Mouse (Mus musculus): ENCODE measurements around the gene Prr15l. TPM values are rescaled to one million over a fixed set of nuclear protein-coding genes. Genes with fewer than 3 reads are reported as not detected.

The Prr15l gene
- polyA plus RNA-seq, 1 experiment from 2014 or later, result 2.4 TPM

DNA sequence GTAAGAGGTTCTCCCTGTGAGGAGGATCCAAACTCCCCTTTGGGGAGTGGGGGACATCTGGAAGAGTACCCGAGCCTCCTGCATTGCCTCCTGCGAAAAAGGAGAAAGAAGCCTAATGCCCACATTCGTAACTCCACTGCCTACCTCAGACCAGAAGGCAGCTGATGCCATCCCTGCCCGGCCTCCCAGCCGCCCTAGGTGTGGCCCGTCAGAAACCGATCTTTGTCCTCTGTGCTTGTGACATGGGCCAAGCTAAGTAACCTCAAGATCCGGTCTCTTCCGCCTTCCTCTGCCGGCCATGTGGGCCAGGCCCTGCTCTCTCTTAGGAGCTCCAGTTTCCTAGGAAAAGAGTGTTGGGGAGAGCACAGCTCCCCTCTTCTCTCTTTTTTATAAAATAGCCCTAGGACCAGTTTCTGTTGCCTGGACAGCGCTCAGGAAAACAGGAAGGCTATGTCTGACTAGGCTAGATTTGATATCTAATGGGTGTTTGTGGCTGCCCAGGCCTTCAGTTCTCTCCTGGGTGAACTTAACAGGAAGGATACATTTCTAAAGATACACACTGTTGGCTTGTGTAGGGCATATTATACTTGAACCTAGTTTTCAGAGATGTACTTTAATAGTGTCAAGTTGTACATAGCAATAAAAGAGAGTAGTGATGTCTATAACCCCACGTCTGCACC lies 2.3 kb upstream of the Prr15l start:
- Histone ChIP-seq H3K4me2 (peak overlapping the region; percentile 35), H3K4me1 (peaks cover 72% of the 10 kb centered on the region), H3K9ac (peak overlapping the region; percentile 61), H3K27me3 (replicated peaks) (peaks cover 25% of the 10 kb centered on the region), H3K9me3 (replicated peaks) (no peaks in the 10 kb centered on the region), H3K36me3 (no peaks in the 10 kb centered on the region), H3K27ac (peak overlapping the region; percentile 95), H3K4me3 (no peak overlapping the region)
- peak; percentile 44; the same call in 1 of the 2 replicates for ATAC-seq
- 50% methylated on average over 12 of the region's 12 CpGs for whole genome bisulfite sequencing (ENCODE audit: insufficient replicate concordance)

DNA sequence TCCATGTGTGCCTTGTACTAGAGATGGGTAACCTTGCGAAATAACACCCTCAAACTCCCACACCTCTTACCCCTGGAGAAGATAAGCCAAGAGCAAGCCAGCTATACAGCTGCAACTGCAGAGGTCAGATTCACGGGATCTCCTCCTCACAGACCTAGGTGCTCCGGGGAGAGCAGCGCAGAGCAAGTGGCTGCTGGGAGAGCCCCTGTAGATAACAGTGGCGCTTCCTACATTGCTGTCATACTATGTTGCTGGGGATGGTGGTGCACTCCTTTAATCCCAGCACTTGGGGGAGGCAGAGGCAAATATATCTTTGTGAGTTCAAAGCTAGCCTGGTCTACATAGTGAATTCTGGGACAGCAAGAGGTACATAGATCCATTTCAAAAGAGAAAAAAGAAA lies 1.3 kb upstream of the Prr15l start:
- Histone ChIP-seq H3K4me1 (peaks cover 78% of the 10 kb centered on the region), H3K9ac (0 out of 2 replicates have a peak overlapping the region, but pooled peaks have one; percentile 61), H3K4me2 (peak overlapping the region; percentile 35), H3K27ac (peak overlapping the region; percentile 95), H3K27me3 (replicated peaks) (peaks cover 19% of the 10 kb centered on the region), H3K9me3 (replicated peaks) (no peaks in the 10 kb centered on the region), H3K36me3 (no peaks in the 10 kb centered on the region), H3K4me3 (no peak overlapping the region)
- 23% methylated on average over 5 of the region's 5 CpGs for WGBS (ENCODE audit: insufficient replicate concordance)
- peak; percentile 92 for ATAC-seq

DNA sequence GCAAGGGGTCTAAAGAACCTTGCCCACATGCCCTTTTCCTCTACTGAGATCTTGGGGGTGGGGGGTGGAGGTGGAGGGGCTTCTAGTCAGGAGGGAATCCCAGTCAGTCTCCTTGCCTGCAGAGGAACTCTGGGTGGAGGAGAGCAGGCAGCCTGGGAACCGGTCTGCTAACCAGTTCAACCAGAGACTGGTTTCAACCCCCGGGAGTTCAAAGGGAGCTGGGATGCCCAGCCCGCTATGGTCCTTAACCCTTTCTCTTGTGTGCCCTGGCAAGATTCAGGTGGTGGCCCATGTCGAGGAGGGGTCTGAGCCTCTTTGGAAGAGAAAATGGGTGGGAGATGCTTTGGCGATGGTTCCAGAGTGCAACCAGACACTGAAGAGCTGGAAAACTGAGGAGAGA lies 787 bp downstream of the Prr15l start:
- 46% methylated on average over 5 of the region's 5 CpGs for WGBS (ENCODE audit: insufficient replicate concordance)
- Histone ChIP-seq H3K4me3 (no peak overlapping the region), H3K27me3 (replicated peaks) (peaks cover 15% of the 10 kb centered on the region), H3K4me2 (peak overlapping the region; percentile 50), H3K4me1 (peaks cover 97% of the 10 kb centered on the region), H3K9me3 (replicated peaks) (no peaks in the 10 kb centered on the region), H3K9ac (peak overlapping the region; percentile 49), H3K36me3 (no peaks in the 10 kb centered on the region), H3K27ac (peak overlapping the region; percentile 95; the same call in 1 of the 2 replicates)
- ATAC-seq, result no peak

- Histone ChIP-seq H3K4me1 (peaks cover 97% of the 10 kb centered on the region), H3K27ac (peak overlapping the region; percentile 95), H3K4me2 (peak overlapping the region; percentile 50), H3K27me3 (replicated peaks) (peaks cover 15% of the 10 kb centered on the region), H3K9me3 (replicated peaks) (no peaks in the 10 kb centered on the region), H3K4me3 (no peak overlapping the region), H3K36me3 (no peaks in the 10 kb centered on the region), H3K9ac (peak overlapping the region; percentile 54)
- whole genome bisulfite sequencing (ENCODE audit: insufficient replicate concordance), result 43% methylated on average over 13 of the region's 13 CpGs
- ATAC-seq, result no peak
These were observed 1.3 kb downstream of the Prr15l start for GRCm38 (mm10) chr11:96929096-96929765.

- Histone ChIP-seq H3K27ac (peak overlapping the region; percentile 95), H3K4me3 (no peak overlapping the region), H3K27me3 (replicated peaks) (peaks cover 15% of the 10 kb centered on the region), H3K36me3 (no peaks in the 10 kb centered on the region), H3K4me1 (peaks cover 97% of the 10 kb centered on the region), H3K9ac (peak overlapping the region; percentile 54), H3K4me2 (peak overlapping the region; percentile 50), H3K9me3 (replicated peaks) (no peaks in the 10 kb centered on the region)
- ATAC-seq, result peak; percentile 59
- 29% methylated on average over 9 of the region's 9 CpGs for WGBS (ENCODE audit: insufficient replicate concordance)
These were observed 1.9 kb downstream of the Prr15l start for GRCm38 (mm10) chr11:96929766-96930331.

GRCm38 (mm10) chr11:96931327-96932062 lies 3.6 kb downstream of the Prr15l start:
- H3K9me3 ChIP-seq (replicated peaks), result no peaks in the 10 kb centered on the region
- H3K4me3 ChIP-seq, result no peak overlapping the region
- 60% methylated on average over 8 of the region's 8 CpGs for WGBS (ENCODE audit: insufficient replicate concordance)
- H3K36me3 ChIP-seq, result peaks cover 15% of the 10 kb centered on the region
- H3K9ac ChIP-seq, result peak overlapping the region; percentile 12; the same call in 1 of the 2 replicates
- ATAC-seq, result no peak
- H3K4me1 ChIP-seq, result peaks cover 97% of the 10 kb centered on the region
- peaks cover 15% of the 10 kb centered on the region for H3K27me3 ChIP-seq (replicated peaks)
- 0 out of 2 replicates have a peak overlapping the region, but pooled peaks have one; percentile 13 for H3K4me2 ChIP-seq
- peak overlapping the region; percentile 65 for H3K27ac ChIP-seq

DNA sequence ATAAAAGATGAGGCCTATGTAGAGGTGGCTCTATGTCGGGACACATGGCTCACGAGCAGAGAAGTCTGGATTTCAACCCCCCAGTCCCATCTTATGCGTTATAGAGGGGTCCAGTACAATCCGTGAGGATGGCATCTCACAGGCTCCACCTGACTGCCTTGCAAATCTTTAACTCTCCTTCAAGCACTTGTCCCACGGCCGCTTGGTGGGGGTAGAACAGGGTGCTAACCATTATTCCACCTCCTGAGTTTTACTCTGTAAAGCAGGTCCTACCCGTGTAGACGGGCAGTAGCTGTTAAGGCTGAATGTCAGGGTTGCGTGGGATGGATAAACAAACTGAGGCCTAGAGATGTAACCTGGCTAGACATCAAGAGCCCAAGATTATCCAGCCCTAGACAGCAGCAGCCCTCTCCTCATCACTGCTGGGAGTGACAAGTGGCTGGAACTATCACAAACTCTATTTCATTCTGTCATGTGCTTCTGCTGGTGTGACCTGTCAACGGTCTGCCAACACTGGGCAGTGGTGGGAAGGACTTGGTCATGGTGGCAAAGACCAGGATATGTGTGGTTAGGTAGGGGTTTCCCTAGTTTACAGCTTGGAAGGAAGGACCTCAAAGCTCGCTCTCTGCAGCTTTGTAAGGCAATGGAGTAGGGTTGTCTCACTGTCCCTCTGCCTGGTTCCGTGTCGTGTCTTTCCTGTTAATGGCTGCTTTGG lies 5.8 kb downstream of the Prr15l start:
- WGBS (ENCODE audit: insufficient replicate concordance), result 83% methylated on average over 13 of the region's 13 CpGs
- peaks cover 97% of the 10 kb centered on the region for H3K4me1 ChIP-seq
- H3K27me3 ChIP-seq (replicated peaks), result peaks cover 7% of the 10 kb centered on the region; the same call in 1 of the 2 replicates
- no peak overlapping the region for H3K4me3 ChIP-seq
- 0 out of 2 replicates have a peak overlapping the region, but pooled peaks have one; percentile 62 for H3K4me2 ChIP-seq
- peaks cover 37% of the 10 kb centered on the region for H3K36me3 ChIP-seq
- H3K9ac ChIP-seq, result peak overlapping the region; percentile 64; the same call in 1 of the 2 replicates
- H3K27ac ChIP-seq, result peak overlapping the region; percentile 98
- no peaks in the 10 kb centered on the region for H3K9me3 ChIP-seq (replicated peaks)
- ATAC-seq, result no peak

- Histone ChIP-seq H3K27me3 (replicated peaks) (no peaks in the 10 kb centered on the region), H3K36me3 (peaks cover 49% of the 10 kb centered on the region), H3K9ac (peak overlapping the region; percentile 64), H3K4me2 (peak overlapping the region; percentile 62), H3K4me1 (peaks cover 97% of the 10 kb centered on the region), H3K4me3 (peak overlapping the region; percentile 25), H3K9me3 (replicated peaks) (no peaks in the 10 kb centered on the region), H3K27ac (peak overlapping the region; percentile 98)
- 23% methylated on average over 12 of the region's 12 CpGs for WGBS (ENCODE audit: insufficient replicate concordance)
- ATAC-seq, result peak; percentile 97
These were observed 7.0 kb downstream of the Prr15l start for GRCm38 (mm10) chr11:96934921-96935356.

- Histone ChIP-seq H3K9ac (peak overlapping the region; percentile 33), H3K27me3 (replicated peaks) (no peaks in the 10 kb centered on the region), H3K4me1 (peaks cover 97% of the 10 kb centered on the region), H3K9me3 (replicated peaks) (no peaks in the 10 kb centered on the region), H3K4me3 (no peak overlapping the region), H3K27ac (peak overlapping the region; percentile 98), H3K4me2 (peak overlapping the region; percentile 62; the same call in 1 of the 2 replicates), H3K36me3 (peaks cover 60% of the 10 kb centered on the region)
- ATAC-seq, result no peak
- WGBS (ENCODE audit: insufficient replicate concordance), result 79% methylated on average over 9 of the region's 9 CpGs
These were observed 8.2 kb downstream of the Prr15l start for GRCm38 (mm10) chr11:96935872-96936650.

DNA sequence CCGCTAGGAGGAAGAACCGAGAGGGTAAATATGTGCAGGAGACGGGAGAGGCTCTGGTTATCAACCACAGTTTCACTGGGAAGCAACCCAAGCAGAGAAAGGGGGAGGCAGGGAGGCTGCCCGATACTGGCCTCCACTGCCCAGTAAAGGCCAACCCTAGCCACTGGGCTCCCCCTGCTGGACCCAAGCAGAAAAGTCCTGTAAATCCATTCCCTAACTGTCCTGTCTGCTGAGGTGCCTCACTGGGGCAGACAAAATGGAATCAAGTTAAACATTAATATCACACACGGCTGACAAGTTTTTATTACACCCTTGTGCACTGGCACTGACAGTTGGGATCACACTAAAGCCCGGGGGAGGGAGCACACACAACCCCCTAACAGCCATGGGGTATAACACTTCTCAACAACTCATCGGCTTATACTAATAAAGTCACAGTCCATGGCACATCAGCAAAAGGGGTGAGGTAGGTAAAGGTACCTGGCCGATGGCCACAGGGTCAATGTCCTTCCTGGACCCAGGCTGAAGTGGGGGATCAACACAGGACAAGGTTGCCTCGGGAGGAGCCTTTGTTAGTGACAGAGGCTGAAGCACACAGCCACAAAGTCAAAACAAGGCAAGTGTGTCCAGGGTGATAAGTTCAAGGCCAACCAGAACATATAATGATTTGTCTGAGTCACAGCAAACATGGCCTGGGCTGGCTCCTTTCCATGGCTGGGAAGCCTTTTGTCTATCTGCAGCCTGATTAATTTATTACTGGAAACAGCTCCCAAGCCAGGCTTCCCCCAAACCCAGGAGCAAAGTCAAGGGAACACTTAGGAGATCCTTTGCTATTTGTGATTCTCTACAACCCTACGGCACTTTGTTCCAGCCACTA lies 9.9 kb downstream of the Prr15l start:
- Histone ChIP-seq H3K4me1 (peaks cover 89% of the 10 kb centered on the region), H3K4me2 (peak overlapping the region; percentile 96), H3K27ac (peak overlapping the region; percentile 98), H3K4me3 (no peak overlapping the region; the same call in none of the 2 replicates), H3K27me3 (replicated peaks) (no peaks in the 10 kb centered on the region), H3K36me3 (peaks cover 77% of the 10 kb centered on the region), H3K9me3 (replicated peaks) (no peaks in the 10 kb centered on the region), H3K9ac (peak overlapping the region; percentile 90)
- 55% methylated on average over 10 of the region's 10 CpGs for WGBS (ENCODE audit: insufficient replicate concordance)
- ATAC-seq, result no peak; the same call in 1 of the 2 replicates
